In the genomic region with DNA sequence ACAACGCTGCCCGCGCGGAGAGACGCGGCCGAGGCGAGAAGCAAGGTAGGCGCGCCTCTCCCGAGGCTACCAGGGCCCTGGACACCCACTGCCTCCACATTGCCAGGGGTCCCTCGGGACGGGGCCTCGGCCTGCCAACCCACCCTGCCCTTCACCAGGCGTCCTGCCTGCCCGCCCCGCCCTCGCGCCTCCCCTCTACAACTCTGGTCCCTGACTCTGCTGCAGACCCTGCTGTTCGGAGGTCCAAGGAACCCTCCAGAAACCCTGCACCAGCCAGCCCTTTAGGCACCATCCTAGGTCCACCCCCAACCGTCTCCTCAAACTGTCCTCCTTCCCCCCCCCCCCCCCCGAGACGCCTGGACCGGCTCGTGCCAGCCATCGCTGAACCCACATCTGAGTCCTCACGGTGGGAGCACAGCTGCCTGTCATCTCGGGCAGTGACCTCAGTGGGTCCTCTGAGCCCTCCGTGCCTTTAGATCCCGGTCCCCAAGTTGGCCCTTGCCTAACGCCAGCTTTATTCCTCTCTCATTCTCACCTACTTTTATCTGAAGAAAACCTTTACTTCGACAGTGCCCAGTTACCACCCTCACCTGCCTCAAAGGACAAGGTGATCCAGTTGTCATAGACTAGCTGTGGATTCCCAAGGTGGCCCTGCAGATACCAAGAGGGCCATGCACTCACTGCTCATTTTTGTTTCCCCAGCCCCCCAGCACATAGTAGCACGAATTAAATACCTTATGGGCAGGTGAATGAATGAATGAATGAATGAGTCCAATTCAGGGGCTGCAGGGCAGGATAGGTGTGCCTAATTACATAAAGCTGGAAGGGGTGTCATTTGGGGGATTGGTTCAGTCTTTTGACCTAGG, we compare ENCODE assay signal across 7 mouse cellular contexts. TPM values are rescaled to one million over a fixed set of nuclear protein-coding genes. Genes with fewer than 3 reads are reported as not detected.
DNase-seq lines count a peak whose midpoint lies in the region; ATAC-seq lines count a peak whose summit lies in the region.

No protein-coding gene starts in this region.

- no peaks in the 10 kb centered on the region for H3K27me3 ChIP-seq in forebrain, embryonic 15.5 days
- peaks cover 7% of the 10 kb centered on the region; the same call in 1 of the 2 replicates for H3K27me3 ChIP-seq in limb, embryonic 15.5 days

- H3K4me2 ChIP-seq in forebrain, embryonic 15.5 days (replicated peaks): peak overlapping the region; percentile 80
- H3K4me2 ChIP-seq in limb, embryonic 15.5 days: peak overlapping the region; percentile 91

- peaks cover 29% of the 10 kb centered on the region for H3K4me1 ChIP-seq in forebrain, embryonic 15.5 days
- H3K4me1 ChIP-seq in limb, embryonic 15.5 days: peaks cover 22% of the 10 kb centered on the region

- peak overlapping the region; percentile 56 for H3K4me3 ChIP-seq in forebrain, embryonic 15.5 days
- peak overlapping the region; percentile 85 for H3K4me3 ChIP-seq in limb, embryonic 15.5 days

- WGBS in forebrain, embryonic 15.5 days: 6% methylated on average over 33 of the region's 33 CpGs
- 4% methylated on average over 28 of the region's 33 CpGs for WGBS in limb, embryonic 15.5 days

- no peaks in the 10 kb centered on the region for H3K9me3 ChIP-seq in forebrain, embryonic 15.5 days
- H3K9me3 ChIP-seq in limb, embryonic 15.5 days: no peaks in the 10 kb centered on the region

- peak overlapping the region; percentile 73 for H3K9ac ChIP-seq in forebrain, embryonic 15.5 days (replicated peaks)
- peak overlapping the region; percentile 69 for H3K9ac ChIP-seq in limb, embryonic 15.5 days

- peak; percentile 17 for DNase-seq in right cerebral cortex, postnatal 4 days
- no peak for DNase-seq in right cerebral cortex, adult 2 months (ENCODE audit: low spot score in 2 of 2)
- DNase-seq in yolk sac, embryonic 10.5 days (ENCODE audit: low spot score): peak; percentile 38
- DNase-seq in frontal cortex, postnatal 10 days (ENCODE audit: low spot score in 2 of 2): no peak
- no peak for DNase-seq in cerebellum, postnatal 10 days

- H3K36me3 ChIP-seq in forebrain, embryonic 15.5 days: no peaks in the 10 kb centered on the region
- no peaks in the 10 kb centered on the region for H3K36me3 ChIP-seq in limb, embryonic 15.5 days

- ATAC-seq in forebrain, embryonic 15.5 days (replicated peaks): peak; percentile 7; the same call in 1 of the 2 replicates
- ATAC-seq in limb, embryonic 15.5 days (ENCODE audit: insufficient number of reproducible peaks, low FRiP score, low TSS enrichment, low read depth): peak; percentile 60

- peak overlapping the region; percentile 72 for H3K27ac ChIP-seq in forebrain, embryonic 15.5 days (replicated peaks)
- no peak overlapping the region for H3K27ac ChIP-seq in limb, embryonic 15.5 days

RNA-seq across cellular contexts. Expression of a gene that starts 0.6 kb away (rescaled TPM):
- polyA plus RNA-seq in forebrain, embryonic 15.5 days (2015; fragmentation: Nextera tagmentation; extraction: Ambion mirVana): 59.8 and 64.3 TPM in 2 replicates
- 13.9 and 18.0 TPM in 2 replicates for polyA plus RNA-seq in limb, embryonic 15.5 days (2015; fragmentation: Nextera tagmentation; extraction: Ambion mirVana)

RNA-seq across cellular contexts. Expression of a gene that starts 46.5 kb away (rescaled TPM):
- 0.65 and 0.70 TPM in 2 replicates for polyA plus RNA-seq in forebrain, embryonic 15.5 days (2015; fragmentation: Nextera tagmentation; extraction: Ambion mirVana)
- 0.15 and 0.17 TPM in 2 replicates for polyA plus RNA-seq in limb, embryonic 15.5 days (2015; fragmentation: Nextera tagmentation; extraction: Ambion mirVana)

RNA-seq across cellular contexts. Expression of a gene that starts 59.4 kb away (rescaled TPM):
- polyA plus RNA-seq in forebrain, embryonic 15.5 days (2015; fragmentation: Nextera tagmentation; extraction: Ambion mirVana): 10.7 and 12.5 TPM in 2 replicates
- polyA plus RNA-seq in limb, embryonic 15.5 days (2015; fragmentation: Nextera tagmentation; extraction: Ambion mirVana): 4.8 and 7.7 TPM in 2 replicates

Comparison
In these comparisons a context has a peak if more than half of its experiments do, and no peak if none do; other contexts are left out.
1. DNase-seq: peak in right cerebral cortex, postnatal 4 days (single experiment) and yolk sac, embryonic 10.5 days (single experiment); none in right cerebral cortex, adult 2 months (0 of 2), frontal cortex, postnatal 10 days (0 of 2) and cerebellum, postnatal 10 days (0 of 2).